Mouse (Mus musculus) forebrain, postnatal 0 days (tissue): ENCODE data around the gene Bbs1. TPM values are rescaled to one million over a fixed set of nuclear protein-coding genes. Genes with fewer than 3 reads are reported as not detected.

ENCODE experiments used
- ATAC-seq: fragments of 200-750 bp; cut with Nextera tagmentation; 2 replicates; pipeline ENCODE4 v1.8.0; 2017; ENCODE audit warnings: mild to moderate bottlenecking, moderate library complexity
- DNase-seq: peaks from one replicate; pipeline ENCODE4 v3.0.0-alpha.2; 2015
- H3K27ac ChIP-seq: fragments of 300-500 bp; sonication (generic); 2 replicates; pipeline ENCODE4 v1.5.1; 2014; ENCODE audit warnings: low read depth, mild to moderate bottlenecking, antibody characterized with exemption, low read length, moderate library complexity, mixed read lengths
- H3K27me3 ChIP-seq: fragments of 300-500 bp; sonication (generic); 2 replicates; pipeline ENCODE4 v1.6.1; 2014; ENCODE audit warnings: mild to moderate bottlenecking, low read length, mixed read lengths; ENCODE audit not compliant: insufficient read depth
- H3K36me3 ChIP-seq: fragments of 300-500 bp; sonication (generic); 2 replicates; pipeline ENCODE4 v1.6.1; 2014; ENCODE audit warnings: mild to moderate bottlenecking, moderate library complexity; ENCODE audit not compliant: insufficient read depth
- H3K4me1 ChIP-seq: fragments of 300-500 bp; sonication (generic); 2 replicates; pipeline ENCODE4 v1.6.1; 2014; ENCODE audit warnings: antibody characterized with exemption; ENCODE audit not compliant: insufficient read depth
- H3K4me2 ChIP-seq: fragments of 300-500 bp; sonication (generic); 2 replicates; pipeline ENCODE4 v1.6.1; 2014; ENCODE audit warnings: low read depth, mild to moderate bottlenecking, moderate library complexity
- H3K4me3 ChIP-seq: fragments of 300-500 bp; sonication (generic); 2 replicates; pipeline ENCODE4 v1.5.1; 2014; ENCODE audit warnings: low read depth, low read length, mixed read lengths
- H3K9ac ChIP-seq: fragments of 300-500 bp; sonication (generic); 2 replicates; pipeline ENCODE4 v1.6.1; 2014; ENCODE audit warnings: mild to moderate bottlenecking
- H3K9me3 ChIP-seq: fragments of 300-500 bp; sonication (generic); 2 replicates; pipeline ENCODE4 v1.6.1; 2016; ENCODE audit warnings: low read length
- CTCF ChIP-seq: sonication (generic); IDR thresholded peaks from 2 replicates; pipeline ENCODE4 v1.5.1; 2016; ENCODE audit warnings: antibody characterized with exemption, control low read depth, low read depth
- WGBS: fragments of 180-500 bp; shearing (Covaris S2); extraction: QIAGEN DNeasy Blood & Tissue Kit; methylation state at CpG from one replicate; pipeline ENCODE4 v1.1.7; 2014; 5-methylcytosine and 5-hydroxymethylcytosine counted together
- polyA plus RNA-seq: library from polyadenylated mRNA; unstranded; fragments of >200 nt; fragmentation: Nextera tagmentation; extraction: Ambion mirVana; gene quantifications from 2 replicates; pipeline ENCODE4 v1.2.1, GENCODE M21; 2015
- total RNA-seq: library from RNA; depleted of rRNA; stranded (reverse); fragments of >200 nt; gene quantifications from 2 replicates; pipeline ENCODE4 v1.2.3, GENCODE M21; 2014

Bbs1 gene
- total and polyA plus RNA-seq, 2 experiments from 2014 or later: 7.4 to 37.7 TPM

GRCm38 (mm10) chr19:4849800-4850199, 56.6 kb downstream of the Bbs1 start:
- no peak overlapping the region for H3K4me3 ChIP-seq
- DNase-seq: no peak
- no peaks in the 10 kb centered on the region for H3K27me3 ChIP-seq
- no peak for TF ChIP-seq CTCF
- no peak overlapping the region for H3K9ac ChIP-seq
- H3K4me1 ChIP-seq: peaks cover 4% of the 10 kb centered on the region; the same call in 1 of the 2 replicates
- H3K9me3 ChIP-seq: no peaks in the 10 kb centered on the region
- ATAC-seq: no peak
- no peak overlapping the region for H3K4me2 ChIP-seq
- WGBS: 74% methylated on average over 4 of the region's 4 CpGs
- no peaks in the 10 kb centered on the region for H3K36me3 ChIP-seq
- H3K27ac ChIP-seq: no peak overlapping the region

GRCm38 (mm10) chr19:4847490-4847889, 58.9 kb downstream of the Bbs1 start:
- Histone ChIP-seq H3K4me2 (no peak overlapping the region), H3K9ac (no peak overlapping the region), H3K27me3 (no peaks in the 10 kb centered on the region), H3K4me1 (no peaks in the 10 kb centered on the region), H3K9me3 (no peaks in the 10 kb centered on the region), H3K36me3 (no peaks in the 10 kb centered on the region), H3K4me3 (no peak overlapping the region), H3K27ac (no peak overlapping the region)
- ATAC-seq (no peak), DNase-seq (peak; percentile 14)
- 34% methylated on average over 7 of the region's 7 CpGs for WGBS
- TF ChIP-seq CTCF: peak; percentile 59

GRCm38 (mm10) chr19:4845846-4846245, 60.6 kb downstream of the Bbs1 start:
- Histone ChIP-seq H3K4me2 (no peak overlapping the region), H3K9me3 (no peaks in the 10 kb centered on the region), H3K36me3 (no peaks in the 10 kb centered on the region), H3K4me1 (no peaks in the 10 kb centered on the region), H3K9ac (no peak overlapping the region), H3K4me3 (no peak overlapping the region), H3K27ac (no peak overlapping the region), H3K27me3 (no peaks in the 10 kb centered on the region)
- WGBS: 74% methylated on average over 2 of the region's 2 CpGs
- TF ChIP-seq CTCF: no peak
- ATAC-seq (no peak), DNase-seq (no peak)

- Histone ChIP-seq H3K36me3 (no peaks in the 10 kb centered on the region), H3K9ac (no peak overlapping the region), H3K4me1 (0 out of 2 replicates have a peak, but pooled peaks cover 8% of the 10 kb centered on the region), H3K27ac (no peak overlapping the region), H3K4me2 (no peak overlapping the region), H3K4me3 (no peak overlapping the region), H3K27me3 (peaks cover 7% of the 10 kb centered on the region; the same call in 1 of the 2 replicates), H3K9me3 (no peaks in the 10 kb centered on the region)
- no peak for DNase-seq
- no peak for TF ChIP-seq CTCF
- WGBS: 76% methylated on average over 2 of the region's 2 CpGs
- ATAC-seq: no peak
Observed at GRCm38 (mm10) chr19:4842611-4843010, 63.8 kb downstream of the Bbs1 start.

GRCm38 (mm10) chr19:4840848-4841247, 65.6 kb downstream of the Bbs1 start:
- Histone ChIP-seq H3K4me2 (no peak overlapping the region), H3K4me1 (0 out of 2 replicates have a peak, but pooled peaks cover 8% of the 10 kb centered on the region), H3K9me3 (no peaks in the 10 kb centered on the region), H3K9ac (no peak overlapping the region), H3K27ac (no peak overlapping the region), H3K36me3 (no peaks in the 10 kb centered on the region), H3K27me3 (peaks cover 7% of the 10 kb centered on the region; the same call in 1 of the 2 replicates), H3K4me3 (no peak overlapping the region)
- WGBS: 87% methylated on average over 9 of the region's 9 CpGs
- no peak for TF ChIP-seq CTCF
- ATAC-seq (no peak), DNase-seq (no peak)

- H3K9me3 ChIP-seq: no peaks in the 10 kb centered on the region
- peaks cover 7% of the 10 kb centered on the region; the same call in 1 of the 2 replicates for H3K27me3 ChIP-seq
- TF ChIP-seq CTCF: peak; percentile 31; the same call in 1 of the 2 replicates
- peak within 1 kb of the TSS; percentile 57 for H3K4me3 ChIP-seq
- H3K36me3 ChIP-seq: no peaks in the 10 kb centered on the region
- ATAC-seq (peak; percentile 99), DNase-seq (peak; percentile 93)
- peak within 1 kb of the TSS; percentile 96 for H3K4me2 ChIP-seq
- no peak within 1 kb of the TSS for H3K27ac ChIP-seq
- H3K9ac ChIP-seq: peak within 1 kb of the TSS; percentile 56
- 0 out of 2 replicates have a peak, but pooled peaks cover 8% of the 10 kb centered on the region for H3K4me1 ChIP-seq
- WGBS: under 1% methylated on average over 25 of the region's 25 CpGs
Observed at GRCm38 (mm10) chr19:4839149-4839548, 67.3 kb downstream of the Bbs1 start, which contains the start of the genes Ccs and Ccdc87. TSS of gene Ccs (minus strand) at chr19:4839332. TSS of gene Ccdc87 (plus strand) at chr19:4839366.

GRCm38 (mm10) chr19:4838526-4839140, 67.8 kb downstream of the Bbs1 start:
- peak overlapping the region; percentile 96 for H3K4me2 ChIP-seq
- no peaks in the 10 kb centered on the region for H3K36me3 ChIP-seq
- WGBS: 28% methylated on average over 10 of the region's 10 CpGs
- no peak overlapping the region for H3K27ac ChIP-seq
- no peaks in the 10 kb centered on the region for H3K9me3 ChIP-seq
- DNase-seq (no peak), ATAC-seq (no peak)
- peak overlapping the region; percentile 56 for H3K9ac ChIP-seq
- H3K4me3 ChIP-seq: peak overlapping the region; percentile 57
- H3K27me3 ChIP-seq: peaks cover 7% of the 10 kb centered on the region; the same call in 1 of the 2 replicates
- H3K4me1 ChIP-seq: 0 out of 2 replicates have a peak, but pooled peaks cover 8% of the 10 kb centered on the region
- TF ChIP-seq CTCF: no peak
